Mouse (Mus musculus) T-helper 2 cell (primary cell): ENCODE data around the gene Gramd1b.

ENCODE experiments used
- in situ Hi-C: fragments of 300-600 bp; cut with MboI, MseI; formaldehyde crosslinking; loops from one replicate; pipeline ENCODE4 v1.15.1; 2025; ENCODE audit warnings: high pct_unique_total_duplicates

Gene Gramd1b

GRCm38 (mm10) chr9:40321668-40322003 lies 209.5 kb downstream of the Gramd1b start:
- in situ Hi-C loops = no loop called here

- in situ Hi-C loops = no loop called here
Measured at GRCm38 (mm10) chr9:40320879-40321667, 210.1 kb downstream of the Gramd1b start.

GRCm38 (mm10) chr9:40320405-40320804 lies 210.8 kb downstream of the Gramd1b start:
- in situ Hi-C loops = no loop called here

GRCm38 (mm10) chr9:40318771-40319170 lies 212.4 kb downstream of the Gramd1b start:
- in situ Hi-C loops = no loop called here

GRCm38 (mm10) chr9:40317735-40318134 lies 213.4 kb downstream of the Gramd1b start:
- in situ Hi-C loops = no loop called here

- in situ Hi-C loops = no loop called here
Measured at GRCm38 (mm10) chr9:40316865-40317660, 214.1 kb downstream of the Gramd1b start.

GRCm38 (mm10) chr9:40311813-40312212 lies 219.4 kb downstream of the Gramd1b start:
- in situ Hi-C loops = no loop called here

GRCm38 (mm10) chr9:40309876-40310275 lies 221.3 kb downstream of the Gramd1b start:
- in situ Hi-C loops = no loop called here

- in situ Hi-C loops = no loop called here
Measured at GRCm38 (mm10) chr9:40307311-40307710, 223.9 kb downstream of the Gramd1b start.

GRCm38 (mm10) chr9:40304243-40304642 lies 226.9 kb downstream of the Gramd1b start:
- in situ Hi-C loops = no loop called here

- in situ Hi-C loops = no loop called here
Measured at GRCm38 (mm10) chr9:40302375-40302774, 228.8 kb downstream of the Gramd1b start.

GRCm38 (mm10) chr9:40301475-40301874 lies 229.7 kb downstream of the Gramd1b start:
- in situ Hi-C loops = no loop called here

GRCm38 (mm10) chr9:40300018-40300989 lies 230.9 kb downstream of the Gramd1b start:
- in situ Hi-C loops = no loop called here

GRCm38 (mm10) chr9:40299323-40299722 lies 231.9 kb downstream of the Gramd1b start:
- in situ Hi-C loops = no loop called here

- in situ Hi-C loops = no loop called here
Measured at GRCm38 (mm10) chr9:40297969-40298368, 233.2 kb downstream of the Gramd1b start.

- in situ Hi-C loops = no loop called here
Measured at GRCm38 (mm10) chr9:40296251-40296650, 234.9 kb downstream of the Gramd1b start.

GRCm38 (mm10) chr9:40294866-40295265 lies 236.3 kb downstream of the Gramd1b start:
- in situ Hi-C loops = no loop called here

GRCm38 (mm10) chr9:40294210-40294609 lies 237.0 kb downstream of the Gramd1b start:
- in situ Hi-C loops = no loop called here

GRCm38 (mm10) chr9:40293740-40294139 lies 237.4 kb downstream of the Gramd1b start:
- in situ Hi-C loops = no loop called here

GRCm38 (mm10) chr9:40293286-40293685 lies 237.9 kb downstream of the Gramd1b start:
- in situ Hi-C loops = no loop called here

GRCm38 (mm10) chr9:40292475-40292874 lies 238.7 kb downstream of the Gramd1b start:
- in situ Hi-C loops = no loop called here

GRCm38 (mm10) chr9:40282968-40283367 lies 248.2 kb downstream of the Gramd1b start:
- in situ Hi-C loops = no loop called here
